Mouse (Mus musculus) thymus, postnatal 25 days (tissue): Measurements from ENCODE around the gene Lrfn4.

Experiments
- DNase-seq: peaks from one replicate; pipeline ENCODE4 v3.0.0; 2022

The Lrfn4 gene

GRCm38 (mm10) chr19:4615151-4616093, at the start of gene Lrfn4:
Lrfn4 (minus strand) TSS chr19:4615667.
- DNase-seq: peak; percentile 50

DNA sequence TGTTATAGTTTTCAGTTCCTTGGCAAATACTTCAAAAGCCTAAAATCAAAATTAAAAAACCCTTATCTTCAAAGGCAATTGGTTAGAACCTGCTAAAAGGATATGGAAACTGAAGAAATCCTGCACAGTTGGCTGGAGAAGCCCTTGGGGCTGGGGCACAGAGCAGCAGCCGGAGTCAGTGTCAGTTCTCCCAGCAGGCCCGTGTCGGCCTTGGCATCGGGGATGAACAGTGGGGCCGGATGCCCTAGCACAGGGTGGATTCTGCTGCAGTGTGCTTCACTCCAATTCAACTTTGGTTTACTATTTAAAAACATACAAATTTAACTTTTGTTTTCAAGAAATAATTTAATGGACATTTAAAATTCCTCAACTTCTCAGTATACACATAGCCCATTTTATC, 42.7 kb upstream of the Lrfn4 start:
- no peak for DNase-seq

DNA sequence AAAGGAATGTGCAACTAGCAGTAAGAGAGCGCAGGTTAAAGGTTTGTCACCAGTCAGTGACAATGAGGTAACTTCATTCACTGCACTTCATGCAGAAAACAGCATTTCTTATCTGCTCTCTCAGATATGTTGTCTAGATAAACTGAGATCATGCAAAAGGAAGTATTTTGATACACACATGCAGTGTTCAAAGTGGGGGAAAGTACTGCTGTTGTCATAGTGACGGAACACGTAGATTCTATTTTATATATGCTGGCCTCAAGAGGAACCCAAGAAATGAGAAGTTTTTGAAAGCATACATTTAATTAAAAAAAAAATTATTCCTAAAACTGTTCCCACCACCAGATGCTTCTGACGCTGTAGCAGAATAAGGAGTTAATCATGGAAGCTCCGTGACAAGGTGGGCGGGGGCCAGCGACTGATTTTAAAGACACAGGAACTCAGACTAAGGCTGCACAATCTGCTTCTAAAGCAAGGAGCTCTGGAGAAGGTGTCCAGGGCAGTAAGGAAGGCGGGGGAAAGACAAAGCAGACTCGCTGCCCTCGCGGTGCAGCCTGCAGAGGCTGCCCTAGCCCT, 31.5 kb upstream of the Lrfn4 start:
- DNase-seq: no peak

GRCm38 (mm10) chr19:4644271-4644670, 28.8 kb upstream of the Lrfn4 start:
- no peak for DNase-seq

GRCm38 (mm10) chr19:4635986-4636385, 20.5 kb upstream of the Lrfn4 start:
- DNase-seq: no peak

- DNase-seq: peak; percentile 40
Observed at GRCm38 (mm10) chr19:4628819-4629218, 13.4 kb upstream of the Lrfn4 start.

- DNase-seq: no peak
Observed at GRCm38 (mm10) chr19:4625829-4626535, 10.5 kb upstream of the Lrfn4 start.

DNA sequence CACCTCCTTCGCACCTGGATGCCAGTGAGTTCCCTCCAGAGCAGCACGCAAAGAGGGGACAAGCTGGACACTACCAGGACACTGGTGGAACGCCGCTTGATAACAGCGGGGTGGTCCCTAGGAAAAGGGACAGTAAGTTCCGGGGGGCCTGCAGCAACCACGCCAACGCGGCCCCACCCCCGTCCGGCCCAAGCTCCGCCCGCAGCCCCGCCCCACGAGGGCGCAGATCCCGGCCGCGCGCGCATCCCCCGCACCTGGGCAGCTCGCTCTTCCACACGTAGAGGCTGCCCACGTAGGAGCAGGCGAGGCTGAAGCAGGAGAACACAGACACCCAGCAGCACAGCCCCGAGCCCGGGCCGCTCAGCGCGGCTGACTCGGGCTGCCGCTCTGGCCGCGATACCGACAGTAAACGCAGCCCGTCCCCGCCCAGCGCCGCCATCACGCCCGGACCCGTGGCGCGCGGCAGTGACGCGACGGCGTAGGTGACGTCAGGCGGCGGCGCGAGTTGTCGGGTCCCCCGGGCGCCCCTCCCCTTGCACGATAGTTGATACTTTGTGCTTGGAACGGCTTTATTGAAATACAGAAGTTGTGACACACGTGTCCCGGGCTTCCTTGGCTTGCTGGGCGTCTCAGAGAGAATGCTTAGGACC, 9.8 kb upstream of the Lrfn4 start, which contains the start of gene Rce1:
Gene Rce1 (minus strand): TSS at position 463 of the 650 bp plus-strand sequence.
- DNase-seq: peak; percentile 91

DNA sequence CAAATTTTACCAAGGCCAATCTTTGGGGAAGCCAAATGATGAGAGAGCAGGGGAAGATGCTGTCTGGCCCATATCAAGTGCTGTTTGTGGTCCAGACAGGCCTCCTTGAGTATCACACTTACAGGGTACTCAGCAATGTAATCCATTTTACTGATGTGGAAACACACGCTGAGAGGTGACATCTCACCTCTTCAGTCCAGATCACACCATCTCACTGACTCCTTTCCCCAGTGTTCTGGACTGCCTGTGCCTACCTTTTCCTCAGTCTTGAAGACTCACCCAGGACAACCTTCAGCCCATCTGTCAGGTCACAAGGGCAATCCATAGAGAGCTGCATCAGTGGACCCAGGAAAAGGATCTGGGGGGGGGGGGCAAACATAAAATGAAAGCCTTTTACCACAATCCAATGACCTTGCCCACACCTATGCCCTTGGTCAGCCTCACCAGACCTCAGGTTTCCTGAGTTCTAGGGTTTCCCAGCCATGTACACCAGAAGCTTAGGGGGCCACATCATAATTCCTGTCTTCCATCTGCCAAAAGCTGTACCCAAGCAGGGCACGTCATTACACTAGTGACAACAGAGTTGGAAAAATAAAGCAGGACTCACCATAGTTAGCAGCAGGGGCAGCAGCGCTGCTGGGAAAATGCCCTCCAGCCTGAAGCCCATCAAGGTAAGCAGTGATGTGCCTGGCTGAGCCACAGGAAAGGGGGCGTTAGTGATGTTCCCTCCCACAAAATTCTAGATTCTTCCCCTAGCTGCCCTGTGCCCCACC, 9.1 kb upstream of the Lrfn4 start:
- DNase-seq: no peak

DNA sequence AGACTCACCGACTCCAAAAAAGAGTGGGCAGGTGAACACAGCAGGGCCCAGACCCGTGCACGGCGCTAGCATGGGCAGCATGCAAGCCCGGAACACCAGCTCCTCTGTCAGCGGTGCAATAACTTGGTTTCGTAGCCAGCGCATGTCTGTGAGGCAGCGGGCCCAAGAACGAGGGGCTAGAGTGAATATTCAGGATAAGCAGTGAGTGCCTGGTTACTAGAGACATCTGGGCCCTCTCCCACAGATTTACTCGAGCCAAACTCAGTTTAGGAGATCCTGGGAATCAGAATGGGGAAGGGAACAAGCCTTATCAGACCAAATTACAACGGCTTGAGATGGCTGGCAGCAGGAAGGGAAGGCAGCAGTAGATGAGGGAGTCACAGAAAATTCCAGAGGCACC, 8.5 kb upstream of the Lrfn4 start:
- DNase-seq: no peak

DNA sequence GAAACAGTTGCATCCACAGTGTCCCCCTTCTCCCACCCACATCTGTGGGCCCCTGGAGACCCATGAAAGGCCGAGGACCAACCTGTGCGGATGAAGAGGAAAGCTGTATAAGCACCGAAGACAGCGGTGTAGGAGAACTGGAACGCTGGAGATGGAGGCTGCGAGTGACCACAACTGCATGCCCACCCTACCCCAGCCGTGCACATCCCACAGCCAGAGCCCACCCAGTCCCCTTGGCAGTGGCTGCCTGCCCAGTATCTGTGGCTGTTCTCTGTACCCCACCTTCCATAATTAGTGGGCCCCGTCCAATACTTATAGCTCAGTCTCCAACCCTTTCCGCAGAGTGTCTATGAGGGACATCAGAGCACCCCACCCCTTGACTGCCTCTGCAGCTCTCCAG, 8.0 kb upstream of the Lrfn4 start:
- DNase-seq: no peak

DNA sequence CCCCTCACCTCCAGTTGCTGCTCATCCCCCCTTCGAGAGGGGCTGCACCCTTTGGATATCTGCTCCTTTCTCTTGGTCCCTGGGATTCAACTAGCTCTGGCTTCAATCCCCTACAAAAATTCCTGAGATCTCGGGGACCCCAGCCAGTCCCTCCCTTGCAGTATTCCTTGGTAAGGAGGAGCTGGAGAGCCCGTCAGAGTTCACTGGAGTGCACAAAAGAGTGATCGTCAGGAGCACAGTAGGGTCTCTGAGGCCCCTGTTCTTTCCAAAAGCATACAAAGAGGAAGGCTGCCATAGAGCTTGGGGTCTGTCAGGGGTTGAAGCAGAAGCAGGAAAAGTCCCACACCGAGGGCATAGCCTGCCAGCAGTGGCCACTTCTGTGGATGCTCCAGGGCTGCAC, 7.3 kb upstream of the Lrfn4 start:
- no peak for DNase-seq

GRCm38 (mm10) chr19:4620721-4621120, 5.3 kb upstream of the Lrfn4 start:
- DNase-seq: no peak

GRCm38 (mm10) chr19:4619461-4619860, 4.0 kb upstream of the Lrfn4 start:
- DNase-seq: no peak

GRCm38 (mm10) chr19:4618183-4618582, 2.7 kb upstream of the Lrfn4 start:
- no peak for DNase-seq

- no peak for DNase-seq
Observed at GRCm38 (mm10) chr19:4616546-4616945, 1.1 kb upstream of the Lrfn4 start.

- DNase-seq: no peak
Observed at GRCm38 (mm10) chr19:4614305-4615150, 939 bp downstream of the Lrfn4 start.

- no peak for DNase-seq
Observed at GRCm38 (mm10) chr19:4613464-4614304, 1.8 kb downstream of the Lrfn4 start.

DNA sequence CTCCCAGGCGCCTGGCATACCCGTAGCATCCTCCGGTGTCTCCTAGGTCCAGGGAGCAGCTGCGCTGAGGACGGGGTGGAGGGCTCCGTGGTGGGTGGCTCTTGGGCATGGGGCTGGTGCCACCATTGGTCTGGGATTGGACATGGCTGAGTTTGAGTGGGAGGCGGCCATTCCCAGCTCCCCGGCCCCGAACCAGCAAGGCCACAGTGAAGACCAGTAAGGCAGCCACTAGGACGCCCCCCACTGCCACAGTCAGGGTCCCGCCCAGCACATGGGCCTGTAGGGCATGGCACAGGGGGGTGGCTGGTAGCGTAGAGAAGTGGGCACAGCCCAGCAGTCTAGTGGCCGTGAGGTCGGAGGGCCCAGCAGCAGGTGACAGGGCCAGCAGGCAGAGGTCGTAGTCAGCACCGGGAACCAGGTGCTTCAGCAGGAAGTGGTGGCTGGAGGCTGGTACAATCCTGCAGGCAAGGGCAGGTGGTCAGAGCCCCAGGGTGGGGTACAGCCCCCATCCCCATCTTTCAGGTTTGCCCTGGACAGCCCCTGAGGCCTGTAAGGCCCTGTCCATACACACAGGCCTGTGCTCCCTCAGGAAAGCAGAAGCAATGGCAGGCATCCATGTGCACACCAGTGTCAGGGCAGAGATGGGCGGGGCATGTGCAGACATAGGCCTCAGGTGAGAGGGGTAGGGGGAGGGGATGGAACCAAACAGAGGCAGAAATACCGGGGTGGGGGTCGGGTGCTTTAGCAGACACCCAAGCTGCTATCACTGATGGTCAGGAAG, 3.1 kb downstream of the Lrfn4 start:
- no peak for DNase-seq

DNA sequence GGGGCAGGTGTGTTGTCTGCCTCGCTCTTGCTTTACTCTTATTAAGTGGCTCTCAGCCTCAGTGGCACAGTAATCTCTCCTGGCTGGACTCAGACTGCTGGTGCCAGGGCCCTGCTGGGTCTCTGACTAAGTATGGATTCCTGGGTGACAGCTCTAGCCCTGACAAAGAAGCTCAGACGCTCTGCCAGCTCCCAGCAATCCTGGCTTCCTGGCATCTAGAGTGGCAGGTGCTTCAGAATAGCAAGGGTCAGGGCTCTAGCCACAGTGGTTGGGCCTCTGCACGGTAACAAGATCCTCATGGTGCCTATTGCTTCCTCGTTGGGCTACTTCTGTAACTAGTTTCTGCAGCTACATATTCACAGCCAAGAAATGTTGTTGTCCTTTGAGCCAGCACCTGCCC, 5.4 kb downstream of the Lrfn4 start:
- no peak for DNase-seq
